Mouse (Mus musculus) E14TG2a.4 (cell line): ENCODE results near the gene Ube2q2.

Experiments used
- CTCF ChIP-seq: conservative IDR thresholded peaks from 2 replicates; pipeline ENCODE4 v1.5.1; 2014; ENCODE audit warnings: low read length
- NANOG ChIP-seq: IDR thresholded peaks from 2 replicates; pipeline ENCODE4 v1.6.1; 2014; ENCODE audit warnings: borderline replicate concordance, low read length, mixed read lengths
- POU5F1 ChIP-seq: IDR thresholded peaks from 2 replicates; pipeline ENCODE4 v1.6.1; 2014; ENCODE audit warnings: low read length, borderline replicate concordance

GRCm38 (mm10) chr9:55232110-55232509, 83.5 kb downstream of the Ube2q2 start:
- TF ChIP-seq CTCF, result no peak
- no peak for TF ChIP-seq NANOG
- TF ChIP-seq POU5F1, result no peak
